Mouse (Mus musculus): Measurements from ENCODE around the gene Dmrt2.

DNA sequence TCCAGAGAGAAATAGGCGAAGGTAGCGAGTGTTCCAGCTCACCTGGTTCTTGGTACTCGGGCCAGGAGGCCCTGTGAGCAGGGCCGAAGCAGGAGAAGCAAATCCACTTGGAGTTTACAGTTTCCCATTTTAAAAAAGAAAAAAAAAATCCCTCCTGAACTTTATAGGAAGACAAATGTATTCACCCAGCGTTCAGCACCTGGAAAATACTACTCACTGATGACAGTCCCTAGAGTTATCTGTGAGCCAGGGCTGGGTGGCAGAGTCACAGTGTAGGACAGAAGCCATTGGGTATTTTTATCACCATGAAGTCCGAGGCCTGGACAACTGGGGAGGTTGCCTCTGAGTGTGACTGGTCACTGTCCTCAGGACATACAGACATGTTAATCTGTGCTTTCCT is 30.4 kb upstream of the Dmrt2 start:
- TF ChIP-seq CTCF (IDR thresholded peaks at IDR 0.05; ENCODE audit: low read depth, low read length): no peak
- no peak for TF ChIP-seq GATA1 (IDR thresholded peaks at IDR 0.05; ENCODE audit: borderline replicate concordance, low read length)
- no peak for TF ChIP-seq GATA2 (IDR thresholded peaks at IDR 0.05; ENCODE audit: borderline replicate concordance, low read depth, low read length)
- TF ChIP-seq TAL1 (conservative IDR thresholded peaks at IDR 0.05; ENCODE audit: low read depth, low read length): no peak
- no peak for TF ChIP-seq POLR2AphosphoS5 (IDR thresholded peaks at IDR 0.05; ENCODE audit: insufficient replicate concordance, low read depth, low read length)
